Mouse (Mus musculus) hindbrain, postnatal 0 days (tissue): ENCODE results near the gene Gm8267. TPM values are rescaled to one million over a fixed set of nuclear protein-coding genes. Genes with fewer than 3 reads are reported as not detected.
"Not testable (repeated sequence)": the region's sequence is repeated elsewhere in the genome, so short reads cannot be mapped to it uniquely, and the experiment has no call there.

ENCODE experiments used
- ATAC-seq: fragments of 200-750 bp; cut with Nextera tagmentation; 2 replicates; pipeline ENCODE4 v1.8.0; 2017; ENCODE audit warnings: mild to moderate bottlenecking, moderate TSS enrichment, moderate library complexity
- DNase-seq: peaks from one replicate; pipeline ENCODE4 v3.0.0-alpha.2; 2015; ENCODE audit warnings: low spot score
- H3K27ac ChIP-seq: fragments of 300-500 bp; sonication (generic); 2 replicates; pipeline ENCODE4 v1.5.1; 2014; ENCODE audit warnings: mild to moderate bottlenecking
- H3K27me3 ChIP-seq: fragments of 300-500 bp; sonication (generic); 2 replicates; pipeline ENCODE4 v1.6.1; 2014; ENCODE audit warnings: low read length, mixed read lengths; ENCODE audit not compliant: insufficient read depth
- H3K36me3 ChIP-seq: fragments of 300-500 bp; sonication (generic); 2 replicates; pipeline ENCODE4 v1.6.1; 2014; ENCODE audit warnings: low read length, mixed read lengths; ENCODE audit not compliant: insufficient read depth
- H3K4me1 ChIP-seq: fragments of 300-500 bp; sonication (generic); 2 replicates; pipeline ENCODE4 v1.6.1; 2014; ENCODE audit warnings: antibody characterized with exemption, low read length, mixed read lengths; ENCODE audit not compliant: insufficient read depth
- H3K4me2 ChIP-seq: fragments of 300-500 bp; sonication (generic); 2 replicates; pipeline ENCODE4 v1.6.1; 2014; ENCODE audit warnings: low read depth, mild to moderate bottlenecking, low read length, moderate library complexity, mixed read lengths
- H3K4me3 ChIP-seq: fragments of 300-500 bp; sonication (generic); 2 replicates; pipeline ENCODE4 v1.5.1; 2014; ENCODE audit warnings: low read length
- H3K9ac ChIP-seq: fragments of 300-500 bp; sonication (generic); replicated peaks from 2 replicates; pipeline ENCODE4 v1.6.1; 2014; ENCODE audit warnings: mild to moderate bottlenecking, low read length, moderate library complexity, mixed read lengths
- H3K9me3 ChIP-seq: fragments of 300-500 bp; sonication (generic); 2 replicates; pipeline ENCODE4 v1.6.1; 2016; ENCODE audit warnings: low read length, mixed read lengths
- CTCF ChIP-seq: IDR thresholded peaks from 2 replicates; pipeline ENCODE4 v1.5.1; 2016; ENCODE audit warnings: antibody characterized with exemption, control low read depth, low read depth
- WGBS: fragments of 180-500 bp; shearing (Covaris S2); extraction: QIAGEN DNeasy Blood & Tissue Kit; methylation state at CpG from one replicate; pipeline ENCODE4 v1.1.7; 2014; 5-methylcytosine and 5-hydroxymethylcytosine counted together
- polyA plus RNA-seq: library from polyadenylated mRNA; unstranded; fragments of >200 nt; fragmentation: Nextera tagmentation; extraction: Ambion mirVana; gene quantifications from 2 replicates; pipeline ENCODE4 v1.2.1, GENCODE M21; 2015
- total RNA-seq: library from RNA; depleted of rRNA; stranded (reverse); fragments of >200 nt; gene quantifications from 2 replicates; pipeline ENCODE4 v1.2.3, GENCODE M21; 2014; rRNA removed

The Gm8267 gene
- not detected in 2 replicates for total RNA-seq
- polyA plus RNA-seq, result not detected in 2 replicates

DNA sequence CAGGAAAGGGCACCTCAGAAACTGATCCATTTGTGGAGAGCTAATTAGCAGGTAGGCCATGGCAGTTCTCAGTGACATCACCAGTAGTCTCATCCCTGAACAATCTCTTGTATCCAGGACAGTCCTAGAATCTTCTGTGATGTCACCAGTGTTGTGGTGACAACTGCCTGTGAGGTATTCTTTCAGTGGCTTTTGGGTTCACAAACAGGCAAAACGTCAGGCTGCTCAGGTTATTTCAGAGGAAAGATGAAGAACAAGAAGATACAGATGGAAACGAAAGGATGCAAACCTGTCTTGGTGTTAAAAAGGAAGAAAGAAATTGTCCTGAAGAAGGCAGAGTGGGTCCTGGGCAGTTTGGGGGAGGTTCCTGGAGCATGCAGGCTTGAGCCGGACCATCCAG is at the start of gene Gm8267:
Gene Gm8267 (minus strand): TSS at position 101 of the 400 bp plus-strand sequence.
- ATAC-seq, result no peak
- DNase-seq, result no peak
- 84% methylated on average over 3 of the region's 3 CpGs for WGBS

DNA sequence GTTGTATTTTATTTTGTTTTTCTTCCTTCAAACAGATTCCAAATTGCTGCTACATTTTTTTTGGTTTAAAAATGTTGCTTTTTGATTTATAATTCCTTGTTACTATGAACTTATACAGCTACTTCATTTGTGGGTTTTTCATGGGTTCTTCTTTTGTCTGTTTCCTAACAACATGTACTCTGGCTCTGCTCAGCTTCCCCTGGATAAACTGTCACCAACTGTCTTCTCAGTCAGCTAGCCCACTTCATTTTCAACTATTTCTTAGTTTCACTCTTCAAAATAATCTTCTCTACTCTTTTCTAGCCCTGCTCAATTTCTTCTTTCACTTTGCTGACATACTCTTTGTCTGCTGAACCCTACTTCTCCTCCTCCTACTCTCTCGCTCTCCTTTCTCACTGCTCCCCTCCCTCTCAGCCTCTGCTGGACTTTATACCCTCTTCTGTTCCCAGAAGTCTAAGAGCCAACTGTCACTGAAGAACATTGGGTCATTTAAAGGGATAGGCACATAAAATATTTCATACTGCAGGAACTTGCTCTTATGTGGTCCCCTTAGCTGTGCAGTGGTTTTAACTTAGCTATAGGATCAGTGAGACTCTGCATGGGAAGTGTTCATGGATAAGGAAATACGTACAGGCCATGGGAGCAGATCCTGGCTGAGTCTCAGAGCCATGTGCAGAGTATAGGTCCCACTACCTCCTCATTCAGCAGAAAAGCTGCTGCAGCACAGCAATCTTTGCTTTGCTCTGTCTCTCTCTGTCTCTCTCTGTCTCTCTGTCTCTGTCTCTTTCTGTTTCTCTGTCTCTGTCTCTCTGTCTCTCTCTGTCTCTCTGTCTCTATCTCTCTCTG is 39.6 kb upstream of the Gm8267 start:
- H3K27ac ChIP-seq, H3K4me3 ChIP-seq: not testable (repeated sequence)
- 70% methylated on average over 2 of the region's 2 CpGs for whole genome bisulfite sequencing

More for the DNA sequence above, at the start of gene Gm8267:
- no peak within 1 kb of the TSS for H3K9ac ChIP-seq
- H3K27me3 ChIP-seq, result no peaks in the 10 kb centered on the region
- no peaks in the 10 kb centered on the region for H3K4me1 ChIP-seq
- H3K4me3 ChIP-seq, result no peak within 1 kb of the TSS
- no peak for TF ChIP-seq CTCF
- H3K9me3 ChIP-seq, result no peaks in the 10 kb centered on the region
- H3K36me3 ChIP-seq, result no peaks in the 10 kb centered on the region
- H3K4me2 ChIP-seq, result no peak within 1 kb of the TSS
- no peak within 1 kb of the TSS for H3K27ac ChIP-seq

DNA sequence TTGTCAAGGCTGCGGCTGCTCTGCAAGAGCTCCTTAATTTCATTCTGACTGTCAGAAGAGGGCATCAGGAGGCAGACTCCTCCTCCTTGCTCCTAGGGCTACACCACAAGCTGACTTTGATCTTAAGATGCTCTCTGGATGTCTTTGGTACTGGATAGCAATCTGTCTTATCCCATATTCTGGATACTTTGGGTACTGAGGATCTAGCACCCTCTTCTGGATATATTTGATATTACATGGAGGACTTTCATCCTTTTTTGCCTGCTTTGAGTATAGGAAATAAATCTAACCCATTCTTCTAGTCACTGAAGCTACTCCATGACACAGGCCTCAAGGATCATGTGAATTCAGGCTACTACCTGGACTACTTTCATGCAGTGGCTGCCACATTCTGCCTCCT is 7.4 kb downstream of the Gm8267 start:
- H3K27ac ChIP-seq, H3K27me3 ChIP-seq, H3K4me3 ChIP-seq, DNase-seq, H3K4me2 ChIP-seq, H3K9ac ChIP-seq, H3K36me3 ChIP-seq, ATAC-seq, H3K9me3 ChIP-seq, H3K4me1 ChIP-seq: not testable (repeated sequence)
- 58% methylated on average over 1 of the region's 1 CpGs for WGBS
- TF ChIP-seq CTCF, result peak; percentile 42

More for the DNA sequence above, 39.6 kb upstream of the Gm8267 start:
- not testable (repeated sequence) for H3K27me3 ChIP-seq, H3K9ac ChIP-seq, H3K4me2 ChIP-seq, H3K9me3 ChIP-seq, ATAC-seq, DNase-seq, H3K36me3 ChIP-seq, H3K4me1 ChIP-seq

DNA sequence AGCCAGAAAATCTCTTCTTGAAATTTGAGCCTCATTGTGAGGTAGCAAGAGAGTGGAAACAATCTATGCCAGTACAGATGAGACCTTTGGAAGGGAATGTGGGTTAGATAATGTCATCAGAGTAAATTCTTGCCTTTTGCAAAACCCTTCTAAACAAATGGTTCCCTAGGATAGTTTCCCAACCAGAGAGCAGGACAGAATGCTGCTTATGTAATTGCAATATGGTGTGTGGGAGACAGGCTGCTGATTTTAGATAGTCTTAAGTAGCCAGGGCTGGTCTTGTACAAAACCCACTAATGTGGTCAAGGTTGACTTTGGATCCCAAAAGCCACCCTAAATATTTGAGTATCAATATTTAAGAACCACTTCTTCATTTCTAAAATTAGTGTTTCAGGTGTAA is 19.4 kb downstream of the Gm8267 start:
- not testable (repeated sequence) for H3K9me3 ChIP-seq, ATAC-seq, H3K4me1 ChIP-seq, H3K36me3 ChIP-seq, H3K9ac ChIP-seq, H3K27me3 ChIP-seq, H3K4me2 ChIP-seq, H3K27ac ChIP-seq, DNase-seq, H3K4me3 ChIP-seq

DNA sequence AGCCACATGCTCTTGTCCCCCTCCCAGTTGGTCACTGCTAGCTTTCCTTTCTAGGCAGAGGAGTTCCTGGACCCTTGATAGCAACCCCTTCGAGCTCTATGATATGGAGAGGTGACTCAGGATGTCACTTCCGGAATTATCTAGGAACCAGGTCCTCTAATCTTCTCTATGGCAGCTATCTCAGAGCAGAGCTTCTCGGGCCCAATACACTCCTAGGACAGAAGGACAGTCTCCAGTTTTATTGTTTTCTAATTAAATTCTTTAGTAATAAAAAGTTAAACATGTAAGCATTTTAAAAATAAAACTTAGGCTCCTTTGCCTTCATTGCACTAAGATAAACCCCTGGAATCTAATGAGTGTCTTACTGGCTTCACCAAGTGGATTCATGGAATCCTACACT is 43.8 kb downstream of the Gm8267 start, which contains the start of gene Gm8257:
Gene Gm8257 (minus strand): TSS at position 101 of the 400 bp plus-strand sequence.
- not testable (repeated sequence) for H3K9me3 ChIP-seq, H3K9ac ChIP-seq, H3K27ac ChIP-seq, DNase-seq, H3K4me3 ChIP-seq, ATAC-seq, H3K4me2 ChIP-seq, H3K36me3 ChIP-seq, H3K27me3 ChIP-seq, H3K4me1 ChIP-seq
- 85% methylated on average over 3 of the region's 3 CpGs for WGBS

Other genes with a start within 250 kb of the Gm8267 start
- not detected in 2 replicates for gene Gm17093, start 232.1 kb downstream of the Gm8267 start, total RNA-seq
- gene Gm17093, start 232.1 kb downstream of the Gm8267 start, polyA plus RNA-seq, result not detected in 2 replicates
- not detected in 2 replicates for gene Gm8247, start 167.2 kb downstream of the Gm8267 start, total RNA-seq
- 0.58 TPM in 1 of 2 replicates, not detected in the other for gene Gm8247, start 167.2 kb downstream of the Gm8267 start, polyA plus RNA-seq
- gene Gm5624, start 122.4 kb downstream of the Gm8267 start, total RNA-seq, result not detected in 2 replicates
- not detected in 2 replicates for gene Gm5624, start 122.4 kb downstream of the Gm8267 start, polyA plus RNA-seq
- gene Gm8257, start 43.9 kb downstream of the Gm8267 start, total RNA-seq, result not detected in 2 replicates
- gene Gm8257, start 43.9 kb downstream of the Gm8267 start, polyA plus RNA-seq, result not detected in 2 replicates
- gene Ptgdr, start 109.0 kb upstream of the Gm8267 start, total RNA-seq, result 1.0 and 1.7 TPM in 2 replicates
- gene Ptgdr, start 109.0 kb upstream of the Gm8267 start, polyA plus RNA-seq, result 0.59 and 0.86 TPM in 2 replicates
- 1.0 and 1.7 TPM in 2 replicates for gene Ptger2, start 237.9 kb upstream of the Gm8267 start, total RNA-seq
- 0.68 and 0.72 TPM in 2 replicates for gene Ptger2, start 237.9 kb upstream of the Gm8267 start, polyA plus RNA-seq